Mouse (Mus musculus): ENCODE results near the gene Lin9. TPM values are rescaled to one million over a fixed set of nuclear protein-coding genes. Genes with fewer than 3 reads are reported as not detected.
"Not testable (repeated sequence)": the region's sequence is repeated elsewhere in the genome, so short reads cannot be mapped to it uniquely, and the experiment has no call there.

Gene Lin9
- polyA plus RNA-seq, 1 experiment: 2.7 TPM

GRCm38 (mm10) chr1:180623911-180624310 is 17.0 kb upstream of the Lin9 start:
- H3K4me3 ChIP-seq (replicated peaks; ENCODE audit: extremely low read depth, low read depth, low read length): no peak overlapping the region
- DNase-seq: no peak
- 90% methylated on average over 2 of the region's 2 CpGs for WGBS
- no peaks in the 10 kb centered on the region for H3K4me1 ChIP-seq (ENCODE audit: control insufficient read depth, insufficient read depth, low read length)
- TF ChIP-seq CTCF (IDR thresholded peaks at IDR 0.05; ENCODE audit: insufficient read depth, low read length) (0 out of 2 replicates have a peak, but pooled peaks have one; percentile 4), POLR2A (IDR thresholded peaks at IDR 0.05; ENCODE audit: borderline replicate concordance, extremely low read depth, low read depth, low read length) (no peak)

- TF ChIP-seq CTCF (IDR thresholded peaks at IDR 0.05; ENCODE audit: insufficient read depth, low read length): no peak
- TF ChIP-seq POLR2A (IDR thresholded peaks at IDR 0.05; ENCODE audit: borderline replicate concordance, extremely low read depth, low read depth, low read length): no peak
- no peak for DNase-seq
- Histone ChIP-seq H3K4me3 (replicated peaks; ENCODE audit: extremely low read depth, low read depth, low read length) (no peak overlapping the region), H3K4me1 (ENCODE audit: control insufficient read depth, insufficient read depth, low read length) (no peaks in the 10 kb centered on the region)
- 35% methylated on average over 2 of the region's 2 CpGs for WGBS
Measured at GRCm38 (mm10) chr1:180626141-180626540, 14.8 kb upstream of the Lin9 start.

- H3K4me3 ChIP-seq (replicated peaks; ENCODE audit: extremely low read depth, low read depth, low read length); H3K4me1 ChIP-seq (ENCODE audit: control insufficient read depth, insufficient read depth, low read length); DNase-seq: not testable (repeated sequence)
- 89% methylated on average over 2 of the region's 2 CpGs for WGBS
Measured at GRCm38 (mm10) chr1:180637796-180638195, 3.2 kb upstream of the Lin9 start.

- TF ChIP-seq CTCF (IDR thresholded peaks at IDR 0.05; ENCODE audit: insufficient read depth, low read length): no peak
- no peak for TF ChIP-seq POLR2A (IDR thresholded peaks at IDR 0.05; ENCODE audit: borderline replicate concordance, extremely low read depth, low read depth, low read length)
- no peak for DNase-seq
- 76% methylated on average over 10 of the region's 10 CpGs for WGBS
- Histone ChIP-seq H3K4me3 (replicated peaks; ENCODE audit: extremely low read depth, low read depth, low read length) (no peak overlapping the region), H3K4me1 (ENCODE audit: control insufficient read depth, insufficient read depth, low read length) (peaks cover 6% of the 10 kb centered on the region)
Measured at GRCm38 (mm10) chr1:180639416-180640401, 1.2 kb upstream of the Lin9 start.

- TF ChIP-seq POLR2A (IDR thresholded peaks at IDR 0.05; ENCODE audit: borderline replicate concordance, extremely low read depth, low read depth, low read length) (no peak), CTCF (IDR thresholded peaks at IDR 0.05; ENCODE audit: insufficient read depth, low read length) (no peak)
- under 1% methylated on average over 56 of the region's 61 CpGs for WGBS
- Histone ChIP-seq H3K4me1 (ENCODE audit: control insufficient read depth, insufficient read depth, low read length) (peaks cover 6% of the 10 kb centered on the region), H3K4me3 (replicated peaks; ENCODE audit: extremely low read depth, low read depth, low read length) (peak overlapping the region; percentile 82)
- DNase-seq: no peak
Measured at GRCm38 (mm10) chr1:180640605-180641125, 285 bp upstream of the Lin9 start.

- 1% methylated on average over 50 of the region's 50 CpGs for WGBS
- TF ChIP-seq POLR2A (IDR thresholded peaks at IDR 0.05; ENCODE audit: borderline replicate concordance, extremely low read depth, low read depth, low read length): no peak
- TF ChIP-seq CTCF (IDR thresholded peaks at IDR 0.05; ENCODE audit: insufficient read depth, low read length): no peak
- Histone ChIP-seq H3K4me1 (ENCODE audit: control insufficient read depth, insufficient read depth, low read length) (peaks cover 6% of the 10 kb centered on the region), H3K4me3 (replicated peaks; ENCODE audit: extremely low read depth, low read depth, low read length) (peak overlapping the region; percentile 82)
- DNase-seq: no peak
Measured at GRCm38 (mm10) chr1:180641518-180642227, 723 bp downstream of the Lin9 start.

DNA sequence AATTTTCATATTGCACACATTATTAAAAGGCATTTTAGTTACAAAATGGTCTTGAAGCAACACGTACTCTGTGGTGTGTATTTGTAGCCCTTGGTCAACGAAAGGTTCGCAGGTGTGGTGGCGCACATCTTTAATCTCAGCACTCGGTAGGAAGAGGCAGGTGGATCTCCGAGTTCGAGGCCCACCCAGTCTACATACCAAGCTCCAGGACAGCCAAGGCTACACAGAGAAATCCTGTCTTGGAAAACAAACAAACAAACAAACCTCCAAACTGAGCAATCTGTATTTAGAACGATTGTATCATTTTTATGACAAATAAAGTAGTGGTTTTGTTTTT is 1.2 kb downstream of the Lin9 start:
- H3K4me1 ChIP-seq (ENCODE audit: control insufficient read depth, insufficient read depth, low read length): peaks cover 6% of the 10 kb centered on the region
- TF ChIP-seq POLR2A (IDR thresholded peaks at IDR 0.05; ENCODE audit: borderline replicate concordance, extremely low read depth, low read depth, low read length): no peak
- no peak for TF ChIP-seq CTCF (IDR thresholded peaks at IDR 0.05; ENCODE audit: insufficient read depth, low read length)
- WGBS: 54% methylated on average over 8 of the region's 8 CpGs
- H3K4me3 ChIP-seq (replicated peaks; ENCODE audit: extremely low read depth, low read depth, low read length): no peak overlapping the region
- DNase-seq: no peak

- TF ChIP-seq CTCF (IDR thresholded peaks at IDR 0.05; ENCODE audit: insufficient read depth, low read length): no peak
- TF ChIP-seq POLR2A (IDR thresholded peaks at IDR 0.05; ENCODE audit: borderline replicate concordance, extremely low read depth, low read depth, low read length): no peak
- H3K4me1 ChIP-seq (ENCODE audit: control insufficient read depth, insufficient read depth, low read length): no peaks in the 10 kb centered on the region
- WGBS: 79% methylated on average over 7 of the region's 7 CpGs
- DNase-seq: no peak
- H3K4me3 ChIP-seq (replicated peaks; ENCODE audit: extremely low read depth, low read depth, low read length): no peak overlapping the region
Measured at GRCm38 (mm10) chr1:180691284-180691683, 50.3 kb downstream of the Lin9 start.

GRCm38 (mm10) chr1:180696626-180697352 is 55.8 kb downstream of the Lin9 start, which contains the start of gene Mixl1:
TSS of gene Mixl1 (minus strand) at chr1:180697034.
- TF ChIP-seq POLR2A (IDR thresholded peaks at IDR 0.05; ENCODE audit: borderline replicate concordance, extremely low read depth, low read depth, low read length) (no peak), CTCF (IDR thresholded peaks at IDR 0.05; ENCODE audit: insufficient read depth, low read length) (no peak)
- DNase-seq: no peak
- H3K4me1 ChIP-seq (ENCODE audit: control insufficient read depth, insufficient read depth, low read length): no peaks in the 10 kb centered on the region
- no peak within 1 kb of the TSS for H3K4me3 ChIP-seq (replicated peaks; ENCODE audit: extremely low read depth, low read depth, low read length)
- 2% methylated on average over 77 of the region's 79 CpGs for WGBS
